Mouse (Mus musculus) thymus, postnatal 4 days (tissue): Measurements from ENCODE around the gene Macrod1.
"Not testable (repeated sequence)": the region's sequence is repeated elsewhere in the genome, so short reads cannot be mapped to it uniquely, and the experiment has no call there.

Source experiments
- DNase-seq: peaks from one replicate; pipeline ENCODE4 v3.0.0; 2021

The Macrod1 gene

DNA sequence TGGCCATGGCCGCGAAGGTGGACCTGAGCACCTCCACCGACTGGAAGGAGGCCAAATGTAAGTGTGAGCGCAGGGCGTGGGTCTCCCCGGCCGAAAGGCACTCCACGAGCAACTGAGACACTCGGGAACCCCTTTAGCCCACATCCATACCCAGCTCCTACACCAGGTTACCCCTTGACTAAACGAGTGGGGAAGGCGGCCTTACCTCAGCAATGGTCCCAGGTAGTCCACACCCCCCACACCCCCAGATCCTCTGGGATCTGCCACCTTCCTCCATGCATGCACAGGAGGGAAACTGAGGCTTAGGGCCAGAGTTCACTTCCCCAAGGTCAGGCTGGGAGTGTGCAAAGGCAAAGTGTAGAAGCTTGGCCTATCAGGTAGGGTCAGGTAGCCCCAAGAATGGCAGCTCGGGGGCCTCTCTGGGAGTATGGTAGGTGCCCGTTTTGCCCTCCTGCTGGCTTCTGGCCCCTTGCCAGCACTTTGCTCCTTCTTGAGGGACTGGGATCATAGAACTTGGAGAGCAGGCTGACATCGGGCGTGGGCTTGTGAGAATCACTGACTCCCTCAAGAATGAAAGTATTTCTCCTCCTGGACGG, 614 bp downstream of the Macrod1 start:
- DNase-seq: peak; percentile 35

DNA sequence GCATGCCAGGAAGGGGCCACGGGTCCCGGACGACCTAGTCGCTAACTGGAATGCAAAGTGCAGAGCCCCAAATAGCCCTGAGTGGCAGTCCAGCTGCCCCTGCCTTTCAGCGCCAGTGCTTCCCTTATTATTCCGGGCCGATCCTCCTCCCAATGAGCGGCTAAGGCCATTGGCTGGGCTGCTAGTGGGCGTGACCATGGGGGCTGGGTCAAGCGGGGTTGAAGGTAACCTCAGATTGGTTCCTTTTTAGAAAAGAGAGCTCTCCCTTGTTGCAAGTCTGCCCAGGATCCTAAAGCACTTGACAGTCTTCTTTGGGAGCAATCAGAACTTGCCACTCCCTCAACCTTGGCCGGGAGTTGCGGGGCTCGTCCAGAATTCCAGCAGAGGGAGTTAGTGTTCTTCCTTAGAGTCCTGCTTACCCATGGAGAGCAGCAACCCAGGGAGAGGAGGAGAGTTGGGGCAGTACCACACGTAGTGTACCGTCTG, 1.2 kb downstream of the Macrod1 start:
- DNase-seq: peak; percentile 70

DNA sequence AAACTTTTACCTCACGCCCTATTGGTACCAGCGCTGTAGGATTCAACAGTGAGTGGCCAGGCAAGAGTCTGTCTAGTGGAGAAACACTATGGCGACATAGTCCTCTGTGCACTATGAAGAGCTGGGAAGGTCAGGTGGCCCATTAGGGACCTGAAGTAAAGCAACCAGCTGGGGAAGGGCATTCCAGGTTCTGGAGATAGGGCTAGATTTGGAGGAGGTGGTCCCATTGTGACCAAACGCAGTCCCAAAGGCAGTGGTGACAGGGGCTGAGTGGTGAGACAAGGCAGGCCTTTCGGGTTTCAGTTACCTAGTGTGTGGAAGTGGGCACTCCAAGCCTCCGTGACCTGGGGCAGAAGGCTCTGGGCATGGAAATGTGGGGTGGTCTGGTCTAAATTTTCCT, 1.9 kb downstream of the Macrod1 start:
- DNase-seq: no peak

- DNase-seq: no peak
Observed at GRCm38 (mm10) chr19:7062110-7062509, 5.5 kb downstream of the Macrod1 start.

DNA sequence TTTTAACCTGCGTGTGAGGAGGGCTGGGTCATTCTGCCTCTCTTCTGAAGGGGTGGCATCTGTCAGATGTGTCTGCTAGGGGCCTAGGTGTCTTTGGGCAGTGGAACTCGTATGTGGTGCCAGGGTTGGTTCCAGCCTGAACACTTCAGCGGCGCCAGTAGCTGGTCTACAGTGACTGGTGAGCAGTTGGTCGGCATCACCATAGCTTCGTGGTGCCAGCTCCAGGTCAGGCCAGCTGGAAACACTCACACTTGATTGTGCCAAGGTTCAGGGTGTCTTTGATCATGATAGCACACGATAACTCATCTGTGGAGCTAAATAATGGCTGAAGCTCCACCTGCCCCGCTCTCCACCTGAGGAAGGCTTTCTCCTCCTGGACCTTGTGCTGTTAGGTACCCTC, 6.3 kb downstream of the Macrod1 start:
- DNase-seq: no peak

DNA sequence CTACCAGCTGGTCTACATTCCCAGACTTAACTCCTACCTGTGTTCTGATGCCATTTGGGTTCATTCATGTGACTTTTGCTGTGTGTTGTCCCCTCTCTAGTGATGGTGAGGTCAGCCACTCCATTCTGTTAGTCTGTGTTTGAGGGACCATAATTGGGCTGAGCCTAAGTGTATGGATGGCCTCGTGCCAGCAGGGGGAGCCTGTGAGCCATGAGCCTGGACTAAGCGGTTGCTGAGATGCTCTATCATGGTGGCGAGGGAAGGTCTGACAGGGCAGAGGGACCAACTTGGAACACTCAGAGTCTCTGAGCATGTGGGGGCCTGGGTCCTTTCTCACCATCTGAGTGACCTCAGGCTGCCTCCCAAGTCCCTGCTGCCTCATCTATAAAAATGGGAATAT, 8.0 kb downstream of the Macrod1 start:
- peak; percentile 94 for DNase-seq

GRCm38 (mm10) chr19:7066034-7066827, 9.6 kb downstream of the Macrod1 start:
- peak; percentile 81 for DNase-seq

GRCm38 (mm10) chr19:7066828-7067342, 10.3 kb downstream of the Macrod1 start:
- peak; percentile 51 for DNase-seq

DNA sequence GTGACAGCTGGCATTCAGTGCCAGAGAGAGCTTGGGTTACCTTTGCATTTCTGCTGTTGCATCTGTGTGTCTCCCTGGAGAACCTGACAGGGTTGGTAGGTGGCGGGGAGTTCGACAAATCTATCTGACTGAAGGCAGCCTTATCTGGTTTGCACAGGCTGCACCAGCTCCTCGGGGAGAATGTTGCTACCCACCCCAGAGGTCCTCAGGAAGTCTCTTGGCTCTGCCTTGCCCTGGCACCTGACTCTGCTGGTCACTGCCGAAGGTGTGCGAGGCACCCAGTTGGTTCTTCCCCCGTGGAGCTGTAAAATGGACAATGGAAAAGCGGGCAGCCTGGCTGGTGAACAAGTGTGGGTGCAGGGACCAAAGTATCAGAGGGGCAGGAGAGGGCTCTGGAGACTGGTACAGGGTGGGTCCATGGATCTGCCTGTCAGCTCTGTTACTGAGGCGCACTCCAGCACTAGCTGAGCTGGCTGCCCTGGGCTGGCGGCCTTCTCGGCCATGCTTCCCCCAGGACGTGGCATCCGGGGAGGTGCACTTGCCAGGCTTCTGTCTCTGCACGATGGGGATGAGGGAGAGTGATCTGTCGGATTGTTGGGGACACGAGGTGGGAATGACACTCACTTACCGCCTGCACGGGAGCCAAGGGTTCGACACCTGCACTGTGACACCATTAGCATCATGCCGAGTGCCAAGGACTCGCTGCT, 10.9 kb downstream of the Macrod1 start:
- DNase-seq: peak; percentile 48

DNA sequence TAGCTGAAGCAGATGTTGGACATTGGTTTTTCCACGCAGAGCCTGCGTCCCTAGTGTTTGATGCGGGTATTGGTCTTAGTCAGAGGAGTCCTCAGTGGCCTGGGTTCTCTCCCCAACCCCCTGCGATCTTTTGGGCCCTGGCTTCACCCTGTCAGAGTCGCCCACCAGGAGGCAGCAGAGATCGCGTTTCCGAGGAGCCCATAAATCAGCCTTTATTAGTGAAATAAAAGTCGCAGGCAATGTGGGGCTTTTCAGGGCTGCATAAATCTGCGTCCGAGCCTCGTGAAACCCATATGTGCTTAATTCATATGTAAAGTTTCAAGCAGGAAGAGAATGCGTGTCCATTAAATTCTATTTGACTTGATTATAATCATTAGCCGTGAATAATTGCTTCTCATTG, 11.5 kb downstream of the Macrod1 start:
- peak; percentile 96 for DNase-seq

- no peak for DNase-seq
Observed at GRCm38 (mm10) chr19:7068661-7069531, 12.3 kb downstream of the Macrod1 start.

GRCm38 (mm10) chr19:7069781-7070763, 13.5 kb downstream of the Macrod1 start:
- DNase-seq: no peak

DNA sequence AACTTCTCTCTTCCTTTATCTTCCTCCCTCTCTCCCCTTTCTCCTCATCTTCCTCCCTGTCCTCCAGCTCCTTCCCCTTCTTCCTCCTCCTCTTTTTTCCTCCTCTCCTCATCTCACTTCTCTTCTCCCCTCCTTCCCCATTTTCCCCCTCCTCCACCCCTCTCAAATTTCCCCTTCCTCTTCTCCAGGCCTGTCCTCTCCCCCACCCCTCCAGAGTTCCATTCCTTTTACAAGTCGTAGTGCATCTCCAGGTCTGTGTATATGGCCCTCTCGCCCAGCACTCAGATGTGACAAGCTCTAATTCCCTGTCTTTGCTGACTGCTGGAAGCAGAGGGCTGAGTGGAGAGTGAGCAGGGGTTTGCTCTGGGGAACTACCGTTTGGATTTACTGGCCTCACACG, 14.2 kb downstream of the Macrod1 start:
- no peak for DNase-seq

DNA sequence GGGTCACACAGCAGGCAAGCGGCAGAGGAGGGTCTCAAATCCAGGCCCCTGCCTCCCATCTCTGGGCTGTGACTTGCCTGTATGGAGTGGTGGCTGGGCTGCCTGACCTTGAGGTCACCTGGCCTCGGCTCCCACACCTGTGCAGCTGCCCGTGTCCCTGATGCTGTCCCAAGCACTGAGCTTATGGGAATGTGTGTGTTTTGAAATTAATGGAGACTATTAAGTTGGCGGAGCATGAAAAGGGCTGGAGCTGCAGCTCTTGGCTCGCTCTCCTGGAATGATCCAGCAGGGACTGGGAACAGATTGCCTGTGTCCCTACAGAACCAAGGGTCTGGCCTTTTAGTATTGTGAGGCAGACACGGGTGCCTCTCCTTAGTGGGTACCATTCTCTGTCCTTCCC, 15.6 kb downstream of the Macrod1 start:
- no peak for DNase-seq

GRCm38 (mm10) chr19:7073997-7074781, 17.6 kb downstream of the Macrod1 start:
- no peak for DNase-seq

DNA sequence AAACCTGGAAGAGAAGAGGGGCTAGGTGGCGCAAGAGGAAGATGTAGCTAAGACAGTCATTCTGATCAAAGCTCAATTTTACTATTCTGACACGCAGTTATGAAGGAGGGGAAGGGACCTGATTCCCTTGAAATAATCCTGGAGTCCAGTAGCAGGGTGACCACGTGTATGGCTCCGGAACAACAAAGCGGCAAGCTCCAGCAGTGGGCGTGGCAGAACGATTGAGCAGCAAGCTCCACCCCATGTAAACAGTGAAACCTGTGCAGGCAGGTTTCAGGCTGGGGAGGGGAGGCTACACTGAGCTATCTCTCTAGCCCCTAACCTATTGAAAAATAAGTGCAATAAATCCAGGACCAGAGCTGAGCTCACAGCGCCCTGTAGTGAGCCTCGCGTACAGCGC, 18.7 kb downstream of the Macrod1 start:
- not testable (repeated sequence) for DNase-seq

DNA sequence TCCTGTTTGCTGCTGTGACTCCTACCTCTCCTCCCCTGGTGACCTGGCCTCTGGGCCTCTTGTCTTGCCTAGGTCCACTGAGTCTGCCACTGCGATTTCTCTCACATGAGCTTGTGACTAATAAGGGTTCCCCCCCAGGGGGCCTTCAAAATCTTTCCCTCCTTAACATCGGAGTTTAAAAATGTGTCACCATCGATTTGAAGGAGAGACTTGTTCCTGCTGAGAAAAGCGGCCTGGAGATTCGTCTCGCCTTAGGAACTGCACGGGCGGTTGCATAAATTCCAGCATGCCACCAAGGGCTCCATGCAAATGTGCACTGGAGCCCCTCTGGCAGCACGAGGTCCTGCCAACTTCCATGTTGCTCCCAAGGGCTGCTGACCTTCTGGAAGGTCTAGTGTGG, 21.1 kb downstream of the Macrod1 start:
- DNase-seq: no peak

DNA sequence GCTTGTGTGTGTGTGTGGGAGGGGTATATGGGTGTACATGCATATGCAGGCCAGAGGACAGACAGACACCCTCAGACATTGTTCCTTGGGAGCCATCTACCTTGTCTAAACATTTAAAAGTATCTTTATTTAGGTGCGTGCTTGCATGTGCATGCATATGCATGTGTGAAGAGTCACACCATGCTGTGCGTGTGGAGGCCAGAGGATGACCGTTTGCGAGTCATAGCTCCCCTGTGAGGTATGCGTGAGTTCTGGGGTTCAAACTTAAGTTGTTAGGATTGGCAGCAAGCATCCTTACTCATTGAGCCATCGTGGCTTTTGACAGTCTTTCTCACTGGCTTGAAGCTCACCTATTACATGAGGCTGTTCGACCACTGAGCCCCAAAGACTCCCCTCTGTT, 21.7 kb downstream of the Macrod1 start:
- DNase-seq: no peak

- DNase-seq: no peak
Observed at GRCm38 (mm10) chr19:7081516-7082266, 25.1 kb downstream of the Macrod1 start.
